Comparison of ENCODE assay signal across 25 mouse cellular contexts in the genomic region with DNA sequence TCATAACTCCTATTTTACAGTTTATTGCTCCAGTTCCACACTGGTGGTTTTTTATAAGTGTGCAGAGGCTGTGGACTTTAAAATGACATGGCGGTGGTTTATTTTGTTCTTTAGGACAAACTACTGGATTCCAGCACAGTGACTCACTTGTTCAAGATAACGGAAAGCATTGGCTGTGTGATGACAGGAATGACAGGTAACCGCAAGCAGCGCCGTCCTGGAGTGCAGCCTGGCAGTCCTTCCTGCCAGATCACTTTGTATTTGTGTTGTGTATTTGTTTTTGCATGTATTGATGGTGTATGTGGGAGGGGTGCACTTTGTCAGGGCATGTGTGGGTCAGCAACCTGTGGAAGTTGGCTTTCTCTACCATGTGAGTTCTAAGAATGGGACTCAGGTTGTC.
"Had no signal": no experiment of that assay in that cellular context is flagged by ENCODE, and none has a peak within 500 bp of the region (broad histone marks: within the 10 kb centered on the region; RNA-seq: fewer than 3 reads in every experiment).

No protein-coding gene starts in this region.

- ATAC-seq: hindbrain, postnatal 0 days; intestine, embryonic 16.5 days had no signal

- H3K9ac ChIP-seq: heart, embryonic 13.5 days; heart, embryonic 15.5 days; hindbrain, embryonic 13.5 days; hindbrain, embryonic 15.5 days; kidney, embryonic 15.5 days; limb, embryonic 12.5 days had no signal

- DNase-seq: gastrocnemius, adult 2 months; gastrocnemius, postnatal 10 days; gastrocnemius, postnatal 25 days; heart, adult 11 months; heart, adult 2 months; heart, postnatal 14 days; heart, postnatal 36 days; kidney, adult 11 months; kidney, adult 2 months; kidney, adult 9 months; kidney, postnatal 14 days; kidney, postnatal 36 days; layer of hippocampus, adult 9-11 months had no signal

- H3K4me2 ChIP-seq: heart, embryonic 11.5 days; heart, embryonic 13.5 days; heart, embryonic 15.5 days; hindbrain, embryonic 13.5 days; hindbrain, embryonic 15.5 days; kidney, embryonic 15.5 days; limb, embryonic 12.5 days had no signal

- H3K27me3 ChIP-seq: heart, embryonic 13.5 days; heart, embryonic 15.5 days; hindbrain, embryonic 13.5 days; hindbrain, embryonic 15.5 days; kidney, embryonic 15.5 days; limb, embryonic 12.5 days had no signal

- H3K9me3 ChIP-seq: heart, embryonic 13.5 days; heart, embryonic 15.5 days; hindbrain, embryonic 13.5 days; hindbrain, embryonic 15.5 days; kidney, embryonic 15.5 days; limb, embryonic 10.5 days; limb, embryonic 12.5 days had no signal

- H3K4me3 ChIP-seq: gastrocnemius, adult 2 months; heart, adult 2 months; heart, embryonic 13.5 days; heart, embryonic 15.5 days; hindbrain, embryonic 13.5 days; hindbrain, embryonic 15.5 days; kidney, embryonic 15.5 days; left cerebral cortex, adult 2 months; limb, embryonic 10.5 days; limb, embryonic 12.5 days had no signal

- H3K4me1 ChIP-seq: hindbrain, embryonic 13.5 days; hindbrain, embryonic 15.5 days; kidney, embryonic 15.5 days; limb, embryonic 10.5 days; limb, embryonic 12.5 days had no signal

- H3K27ac ChIP-seq: gastrocnemius, adult 2 months; heart, adult 2 months; heart, embryonic 13.5 days; heart, embryonic 15.5 days; hindbrain, embryonic 13.5 days; hindbrain, embryonic 15.5 days; hindbrain, postnatal 0 days; kidney, embryonic 15.5 days; kidney, postnatal 0 days; left cerebral cortex, adult 2 months; limb, embryonic 10.5 days; limb, embryonic 12.5 days had no signal
